Mouse (Mus musculus): ENCODE measurements at regions not wholly inside any gene's neighbourhood (a gene's known extent, or its start where the extent isn't known, plus 50 kb on each side); places are given as distances from the start of the nearest gene placed in this dataset.

- TF ChIP-seq GATA1 (IDR thresholded peaks at IDR 0.05; ENCODE audit: borderline replicate concordance, low read length) (no peak), FLI1 (IDR thresholded peaks at IDR 0.05; ENCODE audit: low read length) (no peak)
Observed at GRCm38 (mm10) chr11:110707328-110707727, 260.5 kb upstream of the Kcnj16 start.
